Mouse (Mus musculus): Measurements from ENCODE around the gene Ywhab.

DNA sequence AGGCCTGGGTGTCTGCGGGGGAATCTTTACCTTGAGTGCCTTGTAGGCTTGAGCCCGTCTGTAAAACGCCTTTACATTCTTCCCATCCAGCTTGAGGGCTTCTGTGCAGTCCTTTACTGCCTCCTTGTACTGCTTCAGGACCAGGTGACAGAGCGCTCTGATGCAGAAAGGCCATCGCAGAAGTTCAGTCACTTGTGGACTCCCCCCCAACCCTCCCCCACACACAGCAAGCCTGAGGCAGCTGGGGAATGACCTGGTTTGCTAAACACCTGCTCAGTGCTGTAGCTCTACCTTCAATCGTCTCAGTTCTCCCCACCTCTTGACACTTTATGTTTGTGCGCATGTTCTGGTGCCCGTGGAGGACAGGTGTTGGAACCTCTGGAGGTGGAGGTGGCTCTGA lies 59.9 kb downstream of the Ywhab start:
- TF ChIP-seq CTCF (IDR thresholded peaks at IDR 0.05; ENCODE audit: borderline replicate concordance, insufficient read depth, low read depth, low read length) (no peak), POLR2A (IDR thresholded peaks at IDR 0.05; ENCODE audit: borderline replicate concordance, insufficient read depth, low read length) (no peak)

Measured in cerebellum, adult 2 months (tissue).